Mouse (Mus musculus): Measurements from ENCODE around the gene Il34.

Gene Il34

DNA sequence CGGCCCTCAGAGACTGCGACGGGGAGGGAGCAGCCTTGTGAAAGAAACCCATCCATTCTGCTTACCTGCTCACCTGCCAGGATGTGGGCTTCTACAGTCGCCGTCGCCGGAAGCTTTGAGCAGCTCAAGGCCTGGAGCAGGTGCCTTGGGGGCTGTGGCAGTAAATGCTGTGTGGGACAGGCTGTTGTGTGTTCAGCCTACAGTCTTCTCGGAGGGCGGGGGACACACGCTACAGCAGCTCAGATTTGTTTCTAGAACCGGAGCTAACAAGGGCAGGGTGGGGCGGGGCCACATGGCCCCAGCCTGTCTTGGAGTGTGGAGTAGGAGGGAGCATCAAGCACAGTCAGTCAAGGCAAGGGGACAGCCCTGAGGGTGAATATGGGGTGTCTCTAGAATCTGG is at the start of gene Il34:
TSS of gene Il34 (minus strand) at position 256 of the 400 bp plus-strand sequence.
- peak; percentile 72 to 79 for DNase-seq (ENCODE audit: low spot score in 2 of 2)

DNA sequence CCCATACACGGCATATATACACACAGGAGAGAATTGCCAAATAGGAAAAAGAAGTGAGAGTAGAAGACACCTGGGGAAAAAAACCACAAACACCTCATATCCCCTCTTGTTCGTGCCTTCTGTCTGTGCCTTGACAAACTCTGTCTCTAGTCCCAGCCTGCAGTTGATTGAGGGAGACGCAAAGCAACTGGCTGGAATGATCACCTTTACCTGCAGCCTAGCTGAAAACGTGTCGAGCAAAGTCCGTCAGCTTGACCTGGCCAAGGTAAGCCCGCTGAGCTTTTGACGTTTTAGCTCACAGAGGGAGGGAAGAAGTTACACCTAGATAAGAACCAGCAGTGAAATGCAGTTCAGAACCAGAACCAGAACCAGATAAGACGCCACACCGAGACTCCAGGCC is 45.5 kb upstream of the Il34 start:
- no peak for DNase-seq (ENCODE audit: low spot score in 2 of 2)

DNA sequence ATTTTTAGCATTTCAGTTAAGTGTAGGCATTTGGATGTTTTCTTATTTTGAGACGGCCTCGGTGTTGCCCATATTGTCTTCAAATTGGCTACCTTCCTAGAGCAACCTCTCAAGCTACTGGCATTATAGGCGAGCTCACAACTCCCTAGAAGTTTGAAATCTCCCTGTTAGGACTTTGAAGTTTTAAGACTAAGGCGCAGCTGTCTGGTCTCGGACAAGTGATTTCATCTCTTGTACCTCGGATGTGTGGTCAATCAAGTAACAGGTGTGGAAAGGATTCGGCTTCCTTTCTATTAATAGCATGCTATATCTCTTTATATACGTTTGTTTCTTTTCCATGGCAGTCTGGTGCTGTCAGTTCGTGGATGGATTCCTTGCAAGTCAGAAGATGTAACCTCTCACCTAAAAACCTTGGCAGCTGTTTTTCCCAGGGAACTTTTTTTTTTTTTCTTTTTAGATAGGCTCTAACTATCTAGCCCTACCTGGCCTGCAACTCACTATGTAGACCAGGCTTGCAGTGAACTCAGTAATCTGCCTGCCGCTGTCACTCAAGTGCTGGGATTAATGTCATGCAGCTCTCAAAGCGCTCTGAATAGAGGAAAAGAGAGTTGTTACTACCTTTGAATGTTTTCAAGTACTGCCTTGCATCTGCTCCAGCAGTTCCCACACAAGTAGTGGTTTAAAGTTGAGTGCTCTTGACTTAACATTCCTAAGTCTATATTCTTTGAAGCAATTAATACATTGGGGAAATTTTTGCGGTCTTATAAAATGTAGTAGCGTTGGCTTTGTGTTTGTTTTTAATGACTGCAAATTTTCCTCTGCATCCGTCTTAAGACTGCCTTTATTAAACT is 42.1 kb upstream of the Il34 start:
- DNase-seq (ENCODE audit: low spot score in 2 of 2): no peak

DNA sequence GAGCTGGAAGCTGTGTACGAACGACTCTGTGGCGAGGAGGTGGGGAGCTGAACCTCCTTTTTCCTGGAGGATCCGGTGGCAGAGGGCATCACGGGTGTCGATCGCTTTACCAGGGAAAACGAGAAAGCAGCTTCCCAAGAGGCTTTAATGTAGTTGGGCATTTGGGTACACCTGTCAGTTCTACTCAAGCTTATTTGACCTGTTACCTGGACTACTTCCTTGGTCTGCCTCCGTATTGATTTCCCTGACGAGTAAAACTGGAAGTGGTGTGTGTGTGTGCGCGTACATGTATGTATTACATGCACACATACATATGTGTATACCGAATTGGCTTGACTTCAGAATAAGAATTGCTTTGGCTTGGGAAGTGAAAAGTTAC is 41.4 kb upstream of the Il34 start:
- DNase-seq (ENCODE audit: low spot score in 2 of 2): no peak

DNA sequence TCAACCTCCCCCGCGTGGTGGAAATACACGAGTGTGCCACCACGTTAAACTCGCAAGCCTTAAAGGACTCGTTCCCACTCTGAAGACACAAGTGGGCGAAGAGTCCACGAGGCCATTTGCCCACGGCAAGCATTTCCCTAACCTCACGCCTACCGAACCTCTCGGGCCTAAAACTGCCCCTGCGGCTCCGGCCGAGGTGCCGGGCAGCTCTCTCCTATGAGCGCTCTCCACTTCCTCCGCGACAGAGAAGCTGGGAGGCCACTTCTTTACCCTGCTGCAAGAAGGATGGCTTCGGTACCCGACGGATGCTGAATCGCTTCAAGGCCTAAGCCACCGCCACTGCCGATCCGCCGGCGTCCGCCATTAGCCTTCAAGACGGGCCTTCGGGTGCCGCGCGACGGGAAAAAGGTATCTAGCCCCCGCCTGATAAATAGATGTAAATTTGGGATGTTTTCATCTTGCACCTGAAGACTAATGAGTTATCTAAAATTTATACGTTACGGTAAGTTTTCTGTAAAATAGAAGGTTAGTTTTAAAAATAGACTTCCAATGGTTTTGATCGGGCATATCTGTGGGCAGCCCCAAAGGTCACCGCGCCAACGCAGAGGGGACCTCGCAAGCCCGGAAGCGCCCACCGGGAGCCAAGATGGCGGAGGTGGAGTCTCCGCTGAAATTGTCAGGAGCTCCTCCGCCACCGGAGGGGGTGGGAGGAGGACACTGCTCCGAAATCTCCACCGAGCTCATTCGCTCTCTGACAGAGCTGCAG is 40.9 kb upstream of the Il34 start, which contains the start of the genes Cog4 and Sf3b3:
TSS of gene Cog4 (plus strand) at position 196 of the 766 bp plus-strand sequence.
TSS of gene Sf3b3 (minus strand) at position 383 of the 766 bp plus-strand sequence.
- peak; percentile 66 to 85 for DNase-seq (ENCODE audit: low spot score in 2 of 2)

DNA sequence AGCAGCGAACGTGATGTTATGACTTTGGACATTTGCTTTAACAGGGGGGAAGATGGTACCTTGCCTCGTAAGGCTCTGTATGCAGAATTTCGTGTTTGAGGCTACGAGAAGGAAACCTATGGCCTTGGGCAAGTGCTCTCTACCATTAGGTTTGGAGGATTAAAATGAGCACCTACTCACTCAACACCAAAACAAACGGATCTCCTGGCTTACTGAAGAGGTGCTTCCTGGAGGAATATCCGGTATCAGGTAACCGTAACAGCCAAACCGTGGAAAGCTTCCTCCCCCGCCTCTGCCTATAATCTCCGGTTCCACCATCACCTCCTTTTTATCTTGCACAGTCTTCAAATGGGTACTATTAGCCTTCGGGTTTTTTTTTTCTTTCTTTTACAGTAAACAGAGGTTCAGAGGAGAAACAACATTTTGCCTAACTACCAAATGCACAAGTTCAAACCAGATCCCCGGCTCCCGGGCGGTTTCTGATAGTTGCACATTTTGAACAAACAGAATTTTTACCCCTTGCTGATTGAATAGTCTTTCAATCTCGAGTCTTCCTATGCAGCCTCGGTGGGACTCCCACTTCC is 40.2 kb upstream of the Il34 start:
- peak; percentile 5 to 25 for DNase-seq (ENCODE audit: low spot score in 2 of 2)

DNA sequence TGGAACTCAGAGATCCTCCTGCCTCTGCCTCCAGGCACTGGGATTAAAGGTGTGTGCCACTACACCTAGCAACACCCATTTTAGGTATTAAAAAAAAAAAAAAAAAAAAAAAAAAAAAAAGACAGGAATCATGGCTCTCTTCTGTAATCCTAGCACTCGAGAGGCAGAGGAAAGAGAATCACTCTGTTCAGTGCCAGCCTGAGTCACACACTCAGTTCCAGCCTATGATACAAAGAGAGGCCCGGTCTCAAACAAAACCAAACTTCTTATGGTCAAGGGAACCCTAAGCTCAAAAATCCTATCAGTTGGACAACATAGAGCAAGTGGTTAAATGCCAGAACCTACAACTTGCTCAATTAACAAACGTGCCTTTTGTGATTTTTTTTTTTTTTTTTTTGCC is 39.2 kb upstream of the Il34 start:
- DNase-seq (ENCODE audit: low spot score in 2 of 2): no peak

DNA sequence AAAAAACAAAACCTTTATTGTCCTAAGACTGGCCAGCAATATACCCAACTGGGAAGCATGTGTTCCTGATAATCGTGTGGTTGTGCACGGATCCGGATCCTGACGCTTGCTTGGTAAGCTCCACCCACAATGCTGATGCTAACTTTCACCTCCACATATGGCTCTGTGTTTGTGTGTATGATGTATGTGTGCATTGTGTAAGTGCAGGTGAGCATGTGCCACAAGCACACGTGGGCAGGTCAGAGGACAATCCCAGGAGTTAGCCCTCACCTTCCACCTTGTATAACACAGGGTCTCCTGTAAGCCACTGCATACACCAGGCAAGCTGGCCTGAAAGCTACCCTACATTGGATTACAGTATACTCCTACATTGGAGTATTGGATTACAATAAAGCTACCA is 37.5 kb upstream of the Il34 start:
- no peak for DNase-seq (ENCODE audit: low spot score in 2 of 2)

DNA sequence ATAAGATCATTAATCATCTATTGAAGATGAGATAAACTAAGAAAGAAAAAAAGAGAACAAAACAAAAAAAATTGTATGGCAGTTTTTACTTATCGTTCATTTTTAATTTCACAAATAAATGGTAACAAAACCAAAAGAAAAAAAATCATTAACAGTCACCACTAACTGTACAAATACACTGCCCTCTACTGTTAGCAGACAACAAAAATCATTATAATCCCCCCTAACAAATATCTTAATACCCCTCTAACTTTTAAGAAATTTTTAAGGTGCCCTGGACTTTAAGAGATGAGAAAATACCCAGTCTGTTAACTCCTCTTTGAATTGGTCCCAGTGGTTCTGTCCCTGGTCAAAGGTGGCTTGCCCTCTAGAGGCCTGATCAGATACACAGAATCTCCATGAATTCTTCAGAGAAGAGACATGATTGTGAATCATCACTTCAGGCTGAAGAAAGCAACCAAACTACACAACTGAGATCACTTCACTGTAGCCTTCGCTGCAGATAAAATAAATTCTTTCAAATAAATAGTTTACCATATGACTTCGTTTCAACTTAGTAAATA is 36.4 kb upstream of the Il34 start:
- no peak for DNase-seq (ENCODE audit: low spot score in 2 of 2)

DNA sequence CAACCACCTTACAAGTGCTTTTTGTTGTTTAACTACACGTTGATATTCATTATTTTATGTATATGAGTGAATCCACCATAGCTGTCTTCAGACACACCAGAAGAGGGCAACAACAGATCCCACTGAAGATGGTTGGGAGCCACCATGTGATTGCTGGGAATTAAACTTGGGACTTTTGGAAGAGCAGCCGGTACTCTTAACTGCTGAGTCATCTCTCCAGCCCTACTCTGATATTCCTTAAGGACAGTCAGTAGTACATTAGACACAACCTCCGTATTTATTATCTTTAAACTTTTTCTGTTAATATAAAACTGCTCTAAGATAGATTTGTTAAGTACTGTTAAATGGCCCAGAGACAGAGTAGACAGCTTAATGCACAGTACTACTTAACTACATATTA is 26.2 kb upstream of the Il34 start:
- DNase-seq (ENCODE audit: low spot score in 2 of 2): no peak

DNA sequence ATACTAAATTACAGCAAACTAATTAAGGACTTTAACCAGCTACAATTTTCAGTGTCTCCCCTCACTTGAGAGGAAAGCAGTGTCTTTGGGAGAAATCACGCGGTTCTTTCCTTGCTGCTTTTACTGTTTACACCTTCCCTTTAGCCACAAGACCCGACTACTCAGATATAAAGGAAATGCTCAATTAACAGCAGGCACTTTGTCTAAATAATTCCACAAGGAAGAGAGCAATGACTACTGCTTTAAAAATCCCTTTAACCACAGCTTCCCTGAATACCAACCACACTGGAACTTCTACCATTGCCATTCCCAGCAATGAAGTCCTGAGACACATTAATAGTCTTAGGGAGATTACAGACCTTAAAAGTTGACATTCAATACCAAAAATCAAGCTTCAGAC is 22.8 kb upstream of the Il34 start:
- DNase-seq (ENCODE audit: low spot score in 2 of 2): no peak

DNA sequence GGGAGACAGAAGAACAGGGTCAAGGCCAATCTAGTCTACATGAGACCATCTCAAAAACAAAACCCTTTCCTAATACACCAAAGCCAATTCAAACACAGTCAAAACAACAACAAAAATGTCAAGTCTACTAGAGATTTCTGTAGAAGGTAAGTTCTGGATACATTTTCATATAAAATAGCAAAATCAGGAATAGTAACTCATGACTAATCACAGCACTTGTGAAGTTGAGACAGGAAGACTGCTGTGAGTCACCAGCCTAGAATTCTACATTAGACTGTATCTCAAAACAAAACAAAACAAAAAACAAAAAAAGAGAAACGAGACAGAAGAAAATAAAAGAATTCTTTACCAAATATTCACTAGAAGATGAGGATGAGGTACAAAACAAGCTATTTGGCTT is 19.1 kb upstream of the Il34 start:
- DNase-seq (ENCODE audit: low spot score in 2 of 2): no peak

DNA sequence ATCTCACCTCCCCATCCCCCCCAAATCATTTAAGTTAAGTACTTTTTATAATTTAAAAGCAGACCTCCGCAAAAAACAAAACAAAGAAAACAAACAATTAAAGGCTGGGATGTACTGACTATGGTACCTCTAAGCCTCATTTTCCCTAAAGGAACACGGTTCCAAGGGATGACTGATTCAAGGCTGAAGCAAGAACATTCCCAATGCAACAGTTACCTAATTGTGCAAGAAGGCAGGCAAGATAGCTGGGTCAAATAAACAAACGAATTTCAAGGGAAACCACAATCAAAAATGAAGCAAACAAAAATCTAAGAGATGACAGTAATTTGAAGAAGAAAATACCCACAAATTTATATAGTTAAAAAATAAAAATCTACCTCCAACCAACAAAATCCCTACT is 16.2 kb upstream of the Il34 start:
- DNase-seq (ENCODE audit: low spot score in 2 of 2): no peak

DNA sequence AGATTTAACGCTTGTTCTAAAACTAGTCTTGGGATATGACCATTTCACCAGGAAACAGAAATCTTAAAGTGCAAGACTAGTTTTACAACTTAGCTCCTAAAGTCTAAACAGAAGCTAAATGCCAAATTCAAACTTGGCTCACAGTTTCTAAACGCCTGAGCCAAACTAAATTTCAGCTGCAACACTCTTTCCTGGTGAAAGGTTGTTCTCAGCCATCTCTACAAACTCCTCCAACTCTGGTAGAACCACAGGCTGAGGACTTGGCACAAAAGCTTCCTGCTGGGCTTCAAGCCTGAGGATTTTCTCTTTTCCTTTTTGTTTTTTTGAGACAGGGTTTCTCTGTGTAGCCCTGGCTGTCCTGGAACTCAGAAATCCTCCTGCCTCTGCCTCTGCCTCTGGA is 14.5 kb upstream of the Il34 start:
- DNase-seq (ENCODE audit: low spot score in 2 of 2): no peak

DNA sequence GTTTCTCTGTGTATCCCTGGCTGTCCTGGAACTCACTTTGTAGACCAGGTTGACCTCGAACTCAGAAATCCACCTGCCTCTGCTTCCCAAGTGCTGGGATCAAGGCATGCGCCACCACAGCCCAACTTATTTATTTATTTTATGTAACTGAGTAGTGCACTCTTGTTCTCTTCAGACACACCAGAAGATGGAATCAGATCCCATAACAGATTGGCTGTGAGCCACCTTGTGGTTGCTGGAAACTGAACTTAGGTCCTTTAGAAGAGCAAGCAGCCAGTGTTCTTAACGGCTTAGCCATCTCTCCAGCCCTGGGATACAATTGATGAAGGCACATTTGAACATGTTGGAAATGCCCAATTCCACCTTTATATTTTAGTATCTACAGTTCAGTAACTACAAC is 12.9 kb upstream of the Il34 start:
- DNase-seq (ENCODE audit: low spot score in 2 of 2): no peak

DNA sequence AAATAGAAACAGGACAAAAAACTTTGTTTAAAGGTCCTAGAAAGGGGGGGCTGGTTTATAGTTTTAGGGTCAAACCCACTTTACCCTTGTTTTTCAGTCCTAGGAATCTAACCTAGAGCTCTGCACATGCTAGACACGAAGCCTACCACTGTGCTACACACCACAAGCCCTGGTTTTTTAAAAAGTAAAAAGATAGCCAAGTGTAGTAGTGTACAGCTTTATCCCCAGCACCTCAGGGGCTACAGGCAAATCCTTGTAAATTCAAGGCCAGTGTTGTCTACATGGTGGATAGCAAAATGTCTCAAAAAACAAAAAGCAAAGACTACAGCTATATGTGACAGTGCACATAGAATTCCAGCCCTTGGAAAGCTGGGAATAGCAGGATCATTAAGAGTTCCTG is 11.3 kb upstream of the Il34 start:
- DNase-seq (ENCODE audit: low spot score in 2 of 2): no peak

DNA sequence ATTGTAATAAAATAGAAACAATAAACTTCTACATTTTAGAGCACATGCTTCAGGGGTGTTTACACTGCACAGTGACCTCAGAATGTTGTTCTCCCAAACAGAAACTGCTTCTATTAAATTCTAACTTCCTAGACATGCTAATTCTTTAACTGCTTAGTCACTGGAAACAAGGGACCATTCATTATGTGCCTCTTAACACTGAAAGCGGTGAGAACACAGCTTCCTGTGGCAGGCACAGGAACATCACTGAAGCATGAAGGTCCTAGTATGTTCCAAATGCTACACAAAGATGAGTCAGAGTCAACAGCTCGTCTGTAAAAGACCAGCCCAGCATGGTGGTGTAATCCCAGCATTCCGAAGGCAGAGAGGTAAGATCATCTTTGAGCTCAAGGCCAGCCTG is 9.6 kb upstream of the Il34 start:
- DNase-seq (ENCODE audit: low spot score in 2 of 2): no peak

DNA sequence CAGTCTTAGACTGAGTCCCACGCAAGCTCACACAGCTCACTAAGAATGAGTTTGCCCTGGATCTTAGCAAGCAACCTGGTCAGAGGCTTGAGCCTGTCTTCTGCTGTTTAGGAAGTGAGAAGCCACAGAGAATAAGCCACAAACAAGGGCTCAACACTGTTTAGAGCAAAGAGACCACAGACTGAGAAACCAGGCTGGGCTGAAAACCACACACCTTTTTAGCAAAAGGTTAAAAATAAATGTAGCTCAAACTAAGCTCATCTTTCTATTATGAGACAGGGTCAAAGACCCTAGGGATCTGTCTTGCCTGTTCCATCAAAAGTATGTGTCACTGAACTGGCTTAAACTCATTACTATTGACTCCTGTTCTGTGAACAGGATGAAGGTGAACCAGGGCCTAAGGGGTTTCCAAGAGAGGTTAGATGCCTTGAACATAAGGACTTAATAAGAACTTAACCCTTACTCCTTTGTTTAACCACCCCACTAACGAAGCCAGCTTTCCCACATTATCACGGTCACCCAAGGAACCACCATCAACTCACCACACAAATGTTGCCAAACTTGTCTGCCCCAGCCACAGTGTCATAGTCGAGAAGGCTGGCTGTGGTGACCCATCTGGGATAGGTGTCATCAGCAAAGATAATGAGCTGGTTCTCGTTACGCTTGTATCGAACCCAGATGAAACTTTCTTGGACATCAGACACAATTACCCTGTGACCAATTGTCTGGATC is 7.5 kb upstream of the Il34 start:
- DNase-seq (ENCODE audit: low spot score in 2 of 2): no peak

DNA sequence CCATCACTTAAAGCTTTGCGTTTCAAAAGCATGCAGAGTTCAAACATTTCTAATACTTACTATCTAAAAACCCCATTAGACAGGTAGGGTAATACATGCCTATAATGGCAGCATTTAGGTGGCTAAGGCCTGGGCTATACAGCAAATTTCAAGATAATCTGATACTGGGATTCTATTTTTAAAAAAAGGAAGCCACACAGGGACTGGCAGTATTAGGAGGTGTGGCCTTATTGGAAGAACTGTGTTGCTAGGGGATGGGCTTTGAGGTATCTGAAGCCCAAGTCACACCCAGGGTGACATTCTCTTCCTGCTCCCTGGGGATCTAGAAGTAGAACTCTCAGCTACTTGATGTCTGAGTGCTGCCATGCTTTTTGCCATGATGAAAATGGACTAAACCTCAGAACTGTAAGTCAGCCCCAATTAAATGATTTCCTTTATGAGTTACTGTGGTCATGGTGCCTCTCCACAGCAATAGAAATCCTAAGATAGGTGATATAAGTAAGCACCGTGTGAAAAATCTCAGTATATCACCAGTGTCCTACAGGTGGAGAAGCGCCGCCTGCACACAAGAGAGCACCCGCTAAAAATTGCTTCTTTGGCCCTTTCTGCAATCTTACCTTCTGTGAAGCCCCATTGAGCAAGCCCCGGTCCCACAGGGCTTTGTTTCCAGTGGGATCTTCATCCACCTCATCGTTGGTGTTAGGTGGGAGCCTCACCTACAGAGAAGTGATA is 6.8 kb upstream of the Il34 start:
- DNase-seq (ENCODE audit: low spot score in 2 of 2): no peak

DNA sequence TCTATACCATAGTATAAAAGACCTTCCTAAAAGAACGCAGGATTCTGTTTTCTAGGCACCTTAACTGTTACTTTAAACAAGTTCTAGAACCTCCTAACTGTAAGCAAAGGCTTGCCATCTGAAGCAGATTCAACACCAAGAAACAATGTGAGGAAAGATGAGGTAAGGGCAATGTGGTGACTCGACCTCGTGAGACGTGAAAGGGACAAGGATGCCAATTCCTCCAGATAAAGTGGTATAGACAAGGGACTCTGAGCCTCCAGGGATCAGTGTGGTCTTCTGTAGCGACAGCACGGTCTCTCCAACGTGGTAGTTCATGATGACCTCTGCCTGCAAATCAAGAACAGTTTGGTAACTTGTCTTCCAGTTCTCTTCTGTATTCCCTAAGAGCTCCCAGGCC is 6.1 kb upstream of the Il34 start:
- DNase-seq (ENCODE audit: low spot score in 2 of 2): no peak

DNA sequence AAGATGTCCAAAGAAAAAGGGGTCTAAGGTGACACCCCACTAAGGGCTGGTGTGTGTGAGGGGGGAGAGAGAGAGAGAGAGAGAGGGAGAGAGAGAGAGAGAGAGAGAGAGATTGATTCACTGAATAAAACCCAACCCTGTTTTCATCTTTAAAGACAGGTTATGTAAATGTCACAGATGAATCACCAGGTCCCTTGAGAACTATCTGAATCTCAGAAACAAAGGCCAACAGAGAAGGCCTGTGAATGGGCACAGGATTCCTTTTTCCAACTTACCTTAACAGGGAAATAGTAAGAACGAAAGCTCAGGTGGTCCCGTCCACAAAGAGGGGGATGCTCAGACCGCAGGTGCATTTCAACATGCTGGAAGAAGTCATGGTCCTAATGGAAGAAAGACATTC is 5.4 kb upstream of the Il34 start:
- no peak for DNase-seq (ENCODE audit: low spot score in 2 of 2)

Measured in thymus, postnatal 10 days (tissue).